Mouse (Mus musculus) liver, embryonic 16.5 days (tissue): ENCODE measurements at regions not wholly inside any gene's neighbourhood (a gene's known extent, or its start where the extent isn't known, plus 50 kb on each side); places are given as distances from the start of the nearest gene placed in this dataset.

Source experiments
- ATAC-seq: fragments of 200-750 bp; cut with Nextera tagmentation; 2 replicates; pipeline ENCODE4 v1.8.0; 2017; ENCODE audit warnings: low read depth, mild to moderate bottlenecking, moderate number of reproducible peaks, moderate library complexity
- H3K27ac ChIP-seq: fragments of 300-500 bp; sonication (generic); 2 replicates; pipeline ENCODE4 v1.5.1; 2014; ENCODE audit warnings: mild to moderate bottlenecking, low read length
- H3K27me3 ChIP-seq: fragments of 300-500 bp; sonication (generic); 2 replicates; pipeline ENCODE4 v1.6.1; 2014; ENCODE audit warnings: low read depth, low read length, mixed read lengths; ENCODE audit not compliant: control insufficient read depth, insufficient read depth
- H3K36me3 ChIP-seq: fragments of 300-500 bp; sonication (generic); 2 replicates; pipeline ENCODE4 v1.6.1; 2014; ENCODE audit warnings: mild to moderate bottlenecking; ENCODE audit not compliant: control insufficient read depth, insufficient read depth
- H3K4me1 ChIP-seq: fragments of 300-500 bp; sonication (generic); 2 replicates; pipeline ENCODE4 v1.6.1; 2014; ENCODE audit warnings: low read depth, low read length, mixed read lengths; ENCODE audit not compliant: control insufficient read depth
- H3K4me2 ChIP-seq: fragments of 300-500 bp; sonication (generic); 2 replicates; pipeline ENCODE4 v1.6.1; 2014; ENCODE audit warnings: low read depth, low read length, mixed read lengths
- H3K4me3 ChIP-seq: fragments of 300-500 bp; sonication (generic); 2 replicates; pipeline ENCODE4 v1.5.1; 2014; ENCODE audit warnings: low read depth, mild to moderate bottlenecking, low read length
- H3K9ac ChIP-seq: fragments of 300-500 bp; sonication (generic); 2 replicates; pipeline ENCODE4 v1.6.1; 2014; ENCODE audit warnings: low read depth, low read length
- H3K9me3 ChIP-seq: fragments of 300-500 bp; sonication (generic); replicated peaks from 2 replicates; pipeline ENCODE4 v1.6.1; 2016; ENCODE audit warnings: low read length; ENCODE audit not compliant: control insufficient read depth
- WGBS: fragments of 180-500 bp; shearing (Covaris S2); extraction: QIAGEN DNeasy Blood & Tissue Kit; methylation state at CpG from one replicate; pipeline ENCODE4 v1.1.7; 2014; ENCODE audit not compliant: insufficient replicate concordance; 5-methylcytosine and 5-hydroxymethylcytosine counted together

GRCm38 (mm10) chr4:54552864-54553618 lies 391.8 kb upstream of the Zfp462 start:
- no peak for ATAC-seq
- H3K9me3 ChIP-seq: no peaks in the 10 kb centered on the region
- H3K4me3 ChIP-seq: no peak overlapping the region
- WGBS: 36% methylated on average over 7 of the region's 7 CpGs
- no peaks in the 10 kb centered on the region for H3K4me1 ChIP-seq
- no peaks in the 10 kb centered on the region for H3K36me3 ChIP-seq
- H3K4me2 ChIP-seq: no peak overlapping the region
- no peak overlapping the region for H3K27ac ChIP-seq
- H3K27me3 ChIP-seq: no peaks in the 10 kb centered on the region
- no peak overlapping the region for H3K9ac ChIP-seq

GRCm38 (mm10) chr4:54563075-54563474 lies 381.8 kb upstream of the Zfp462 start:
- H3K36me3 ChIP-seq: no peaks in the 10 kb centered on the region
- no peaks in the 10 kb centered on the region for H3K4me1 ChIP-seq
- no peak overlapping the region for H3K9ac ChIP-seq
- H3K27me3 ChIP-seq: no peaks in the 10 kb centered on the region
- H3K4me2 ChIP-seq: no peak overlapping the region
- no peak for ATAC-seq
- WGBS: 56% methylated on average over 1 of the region's 1 CpGs
- H3K27ac ChIP-seq: no peak overlapping the region
- H3K9me3 ChIP-seq: no peaks in the 10 kb centered on the region
- H3K4me3 ChIP-seq: no peak overlapping the region

- no peak overlapping the region for H3K27ac ChIP-seq
- no peaks in the 10 kb centered on the region for H3K9me3 ChIP-seq
- no peaks in the 10 kb centered on the region for H3K27me3 ChIP-seq
- no peak for ATAC-seq
- no peaks in the 10 kb centered on the region for H3K4me1 ChIP-seq
- no peak overlapping the region for H3K9ac ChIP-seq
- no peak overlapping the region for H3K4me3 ChIP-seq
- no peak overlapping the region for H3K4me2 ChIP-seq
- H3K36me3 ChIP-seq: no peaks in the 10 kb centered on the region
Measured at GRCm38 (mm10) chr4:54573185-54573584, 371.7 kb upstream of the Zfp462 start.

- no peak overlapping the region for H3K4me3 ChIP-seq
- no peaks in the 10 kb centered on the region for H3K4me1 ChIP-seq
- H3K36me3 ChIP-seq: no peaks in the 10 kb centered on the region
- no peaks in the 10 kb centered on the region for H3K27me3 ChIP-seq
- ATAC-seq: no peak
- no peak overlapping the region for H3K9ac ChIP-seq
- H3K4me2 ChIP-seq: no peak overlapping the region
- WGBS: 57% methylated on average over 6 of the region's 6 CpGs
- H3K9me3 ChIP-seq: no peaks in the 10 kb centered on the region
- no peak overlapping the region for H3K27ac ChIP-seq
Measured at GRCm38 (mm10) chr4:54587197-54587596, 357.7 kb upstream of the Zfp462 start.

GRCm38 (mm10) chr4:54588704-54589103 lies 356.1 kb upstream of the Zfp462 start:
- Histone ChIP-seq H3K36me3 (no peaks in the 10 kb centered on the region), H3K9me3 (no peaks in the 10 kb centered on the region), H3K9ac (no peak overlapping the region), H3K27ac (no peak overlapping the region), H3K4me1 (no peaks in the 10 kb centered on the region), H3K27me3 (no peaks in the 10 kb centered on the region), H3K4me2 (no peak overlapping the region), H3K4me3 (no peak overlapping the region)
- whole genome bisulfite sequencing: 61% methylated on average over 6 of the region's 6 CpGs
- ATAC-seq: no peak

- Histone ChIP-seq H3K27me3 (no peaks in the 10 kb centered on the region), H3K4me3 (no peak overlapping the region), H3K4me2 (no peak overlapping the region), H3K36me3 (no peaks in the 10 kb centered on the region), H3K4me1 (no peaks in the 10 kb centered on the region), H3K27ac (no peak overlapping the region), H3K9me3 (no peaks in the 10 kb centered on the region), H3K9ac (no peak overlapping the region)
- ATAC-seq: no peak
- WGBS: 69% methylated on average over 15 of the region's 15 CpGs
Measured at GRCm38 (mm10) chr4:54601671-54602512, 343.0 kb upstream of the Zfp462 start.

- no peak for ATAC-seq
- H3K9me3 ChIP-seq: no peaks in the 10 kb centered on the region
- H3K27me3 ChIP-seq: no peaks in the 10 kb centered on the region
- no peak overlapping the region for H3K4me3 ChIP-seq
- 56% methylated on average over 6 of the region's 6 CpGs for WGBS
- H3K9ac ChIP-seq: no peak overlapping the region
- no peaks in the 10 kb centered on the region for H3K4me1 ChIP-seq
- H3K36me3 ChIP-seq: no peaks in the 10 kb centered on the region
- H3K27ac ChIP-seq: no peak overlapping the region
- no peak overlapping the region for H3K4me2 ChIP-seq
Measured at GRCm38 (mm10) chr4:54602513-54603205, 342.2 kb upstream of the Zfp462 start.

GRCm38 (mm10) chr4:54610101-54610500 lies 334.7 kb upstream of the Zfp462 start:
- no peaks in the 10 kb centered on the region for H3K4me1 ChIP-seq
- H3K27ac ChIP-seq: no peak overlapping the region
- no peak overlapping the region for H3K4me2 ChIP-seq
- no peak for ATAC-seq
- WGBS: 51% methylated on average over 5 of the region's 5 CpGs
- no peak overlapping the region for H3K9ac ChIP-seq
- no peaks in the 10 kb centered on the region for H3K27me3 ChIP-seq
- H3K9me3 ChIP-seq: no peaks in the 10 kb centered on the region
- H3K36me3 ChIP-seq: no peaks in the 10 kb centered on the region
- H3K4me3 ChIP-seq: no peak overlapping the region
